Mouse (Mus musculus) megakaryocyte-erythroid progenitor cell, adult 5-6 weeks (primary cell): Measurements from ENCODE around the gene Rasal2. TPM values are rescaled to one million over a fixed set of nuclear protein-coding genes. Genes with fewer than 3 reads are reported as not detected.
"Not testable (repeated sequence)": the region's sequence is repeated elsewhere in the genome, so short reads cannot be mapped to it uniquely, and the experiment has no call there.

Source experiments
- ATAC-seq: replicated peaks from 2 replicates; pipeline ENCODE4 v1.8.0; 2016; ENCODE audit warnings: mild to moderate bottlenecking, inconsistent platforms; ENCODE audit not compliant: severe bottlenecking, poor library complexity, low FRiP score, low TSS enrichment
- total RNA-seq, 2 experiments: library from RNA; stranded (forward) in 1 of 2; stranded (reverse) in 1 of 2; fragments of 200-1000, 215-1000 nt in 1 of 2; fragments of >200 nt in 1 of 2; fragmentation: Nextera tagmentation in 1 of 2; gene quantifications; 2 replicates each; pipeline ENCODE4 v1.2.3; 2014 to 2017

Gene Rasal2
- total RNA-seq, 2 experiments from 2014 or later: 4.6 to 6.6 TPM

- ATAC-seq: no peak
Observed at GRCm38 (mm10) chr1:157255776-157256175, 156.6 kb downstream of the Rasal2 start.

GRCm38 (mm10) chr1:157253600-157254490 is 158.6 kb downstream of the Rasal2 start:
- no peak for ATAC-seq

GRCm38 (mm10) chr1:157248112-157248511 is 164.3 kb downstream of the Rasal2 start:
- no peak for ATAC-seq

- no peak for ATAC-seq
Observed at GRCm38 (mm10) chr1:157247341-157247740, 165.1 kb downstream of the Rasal2 start.

GRCm38 (mm10) chr1:157246779-157247178 is 165.6 kb downstream of the Rasal2 start:
- no peak for ATAC-seq

- no peak for ATAC-seq
Observed at GRCm38 (mm10) chr1:157244453-157244790, 168.0 kb downstream of the Rasal2 start.

- ATAC-seq: no peak
Observed at GRCm38 (mm10) chr1:157243576-157244452, 168.6 kb downstream of the Rasal2 start.

GRCm38 (mm10) chr1:157239687-157240086 is 172.7 kb downstream of the Rasal2 start:
- ATAC-seq: no peak

- not testable (repeated sequence) for ATAC-seq
Observed at GRCm38 (mm10) chr1:157236650-157237344, 175.6 kb downstream of the Rasal2 start.

- no peak for ATAC-seq
Observed at GRCm38 (mm10) chr1:157233451-157233850, 178.9 kb downstream of the Rasal2 start.

GRCm38 (mm10) chr1:157232372-157232771 is 180.0 kb downstream of the Rasal2 start:
- no peak for ATAC-seq

- no peak for ATAC-seq
Observed at GRCm38 (mm10) chr1:157231016-157231415, 181.4 kb downstream of the Rasal2 start.

- no peak for ATAC-seq
Observed at GRCm38 (mm10) chr1:157230386-157230785, 182.0 kb downstream of the Rasal2 start.

- ATAC-seq: no peak
Observed at GRCm38 (mm10) chr1:157225013-157225412, 187.4 kb downstream of the Rasal2 start.

GRCm38 (mm10) chr1:157220910-157221309 is 191.5 kb downstream of the Rasal2 start:
- no peak for ATAC-seq

- no peak for ATAC-seq
Observed at GRCm38 (mm10) chr1:157220466-157220865, 191.9 kb downstream of the Rasal2 start.

- no peak for ATAC-seq
Observed at GRCm38 (mm10) chr1:157208754-157209153, 203.6 kb downstream of the Rasal2 start.

GRCm38 (mm10) chr1:157205685-157206084 is 206.7 kb downstream of the Rasal2 start:
- no peak for ATAC-seq

- no peak for ATAC-seq
Observed at GRCm38 (mm10) chr1:157183043-157183442, 229.4 kb downstream of the Rasal2 start.

- no peak for ATAC-seq
Observed at GRCm38 (mm10) chr1:157182431-157182830, 230.0 kb downstream of the Rasal2 start.
